Mouse (Mus musculus): ENCODE data around the gene Srpk1. TPM values are rescaled to one million over a fixed set of nuclear protein-coding genes. Genes with fewer than 3 reads are reported as not detected.

The Srpk1 gene
- total and polyA plus RNA-seq, 3 experiments = 119 to 211 (median 125) TPM

- H3K36me3 ChIP-seq (ENCODE audit: control insufficient read depth in 1 of 2, insufficient read depth in 2 of 2, low read length in 2 of 2) = peaks cover 0 to 17% of the 10 kb centered on the region in 2 experiments; a peak in 2 of 4 replicates
- no peaks in the 10 kb centered on the region for H3K27me3 ChIP-seq (ENCODE audit: control insufficient read depth in 1 of 2, insufficient read depth in 2 of 2, low read length in 2 of 2)
- no peak overlapping the region for H3K4me3 ChIP-seq (ENCODE audit: control insufficient read depth in 1 of 2, insufficient read depth in 1 of 2, low read depth in 2 of 2, low read length in 2 of 2)
- H3K9ac ChIP-seq (ENCODE audit: control insufficient read depth, low read depth, low read length, poor library complexity, severe bottlenecking) = no peak overlapping the region
- no peak overlapping the region for H3K27ac ChIP-seq (ENCODE audit: control insufficient read depth, low read depth, low read length)
- H3K79me2 ChIP-seq (ENCODE audit: control insufficient read depth, insufficient read depth, low read length, poor library complexity) = no peaks in the 10 kb centered on the region
- no peak for DNase-seq (ENCODE audit: low read depth, low spot score)
- no peak for TF ChIP-seq TAL1 (IDR thresholded peaks at IDR 0.05; ENCODE audit: low read length)
- H3K4me1 ChIP-seq (ENCODE audit: control insufficient read depth in 1 of 2, insufficient read depth in 2 of 2, low read length in 2 of 2) = peaks cover 10 to 12% of the 10 kb centered on the region in 2 experiments
- H3K9me3 ChIP-seq (replicated peaks; ENCODE audit: insufficient read depth, low read length) = no peaks in the 10 kb centered on the region
Observed at GRCm38 (mm10) chr17:28644112-28644511, 21.6 kb upstream of the Srpk1 start.

DNA sequence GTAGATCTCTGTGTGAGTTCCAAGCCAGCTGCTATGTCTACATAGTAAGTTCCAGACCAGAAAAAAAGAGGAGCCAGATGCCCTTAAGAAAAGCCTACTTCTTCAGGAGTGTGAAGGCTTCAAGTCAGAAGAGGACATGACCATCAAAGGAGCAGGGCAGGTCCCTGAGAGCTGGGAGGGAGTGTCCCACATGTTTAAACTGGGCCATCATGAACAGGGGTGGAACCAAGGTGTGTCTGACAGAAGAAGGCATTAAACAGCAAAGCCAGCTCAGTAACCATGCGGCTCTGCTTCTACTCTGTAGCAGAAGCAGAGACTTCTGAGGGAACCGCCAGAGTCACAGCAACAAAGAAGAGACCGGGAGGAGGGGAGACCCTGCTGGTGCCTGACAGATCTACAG is 21.2 kb upstream of the Srpk1 start:
- H3K27me3 ChIP-seq (ENCODE audit: control insufficient read depth in 1 of 2, insufficient read depth in 2 of 2, low read length in 2 of 2) = no peaks in the 10 kb centered on the region
- no peak overlapping the region for H3K27ac ChIP-seq (ENCODE audit: control insufficient read depth, low read depth, low read length)
- no peaks in the 10 kb centered on the region for H3K79me2 ChIP-seq (ENCODE audit: control insufficient read depth, insufficient read depth, low read length, poor library complexity)
- no peaks in the 10 kb centered on the region for H3K9me3 ChIP-seq (replicated peaks; ENCODE audit: insufficient read depth, low read length)
- TF ChIP-seq ELF1 (IDR thresholded peaks at IDR 0.05; ENCODE audit: low read depth, low read length) = no peak
- TF ChIP-seq CHD2 (IDR thresholded peaks at IDR 0.05; ENCODE audit: low read length) = no peak
- no peak for TF ChIP-seq POLR2A (IDR thresholded peaks at IDR 0.05; ENCODE audit: control insufficient read depth in 1 of 2, insufficient read depth in 1 of 2, low read depth in 1 of 2, low read length in 2 of 2, poor library complexity in 1 of 2)
- TF ChIP-seq POLR2AphosphoS5 (IDR thresholded peaks at IDR 0.05; ENCODE audit: borderline replicate concordance, low read depth, low read length) = no peak
- TF ChIP-seq KAT2A (conservative IDR thresholded peaks at IDR 0.05; ENCODE audit: low read depth, low read length) = no peak
- TF ChIP-seq ZNF384 (IDR thresholded peaks at IDR 0.05; ENCODE audit: low read depth, low read length) = no peak
- no peak for TF ChIP-seq TBP (IDR thresholded peaks at IDR 0.05; ENCODE audit: low read depth, low read length)
- TF ChIP-seq CHD1 (IDR thresholded peaks at IDR 0.05; ENCODE audit: low read depth, low read length) = no peak
- no peak for TF ChIP-seq BHLHE40 (IDR thresholded peaks at IDR 0.05; ENCODE audit: borderline replicate concordance, low read depth, low read length)
- TF ChIP-seq EP300 (IDR thresholded peaks at IDR 0.05; ENCODE audit: low read depth in 1 of 2, low read length in 2 of 2) = no peak
- no peak for TF ChIP-seq E2F4 (IDR thresholded peaks at IDR 0.05; ENCODE audit: borderline replicate concordance, low read depth, low read length)
- no peak for TF ChIP-seq NELFE (IDR thresholded peaks at IDR 0.05; ENCODE audit: low read depth, low read length)
- no peak for TF ChIP-seq MXI1 (IDR thresholded peaks at IDR 0.05; ENCODE audit: low read depth, low read length)
- TF ChIP-seq TAL1 (IDR thresholded peaks at IDR 0.05; ENCODE audit: low read length) = no peak
- H3K36me3 ChIP-seq (ENCODE audit: control insufficient read depth in 1 of 2, insufficient read depth in 2 of 2, low read length in 2 of 2) = peaks cover 0 to 21% of the 10 kb centered on the region in 2 experiments; a peak in 2 of 4 replicates
- DNase-seq (ENCODE audit: low read depth, low spot score) = no peak
- H3K4me3 ChIP-seq (ENCODE audit: control insufficient read depth in 1 of 2, insufficient read depth in 1 of 2, low read depth in 2 of 2, low read length in 2 of 2) = no peak overlapping the region
- no peak overlapping the region for H3K9ac ChIP-seq (ENCODE audit: control insufficient read depth, low read depth, low read length, poor library complexity, severe bottlenecking)
- H3K4me1 ChIP-seq (ENCODE audit: control insufficient read depth in 1 of 2, insufficient read depth in 2 of 2, low read length in 2 of 2) = peaks cover 14 to 16% of the 10 kb centered on the region in 2 experiments

DNA sequence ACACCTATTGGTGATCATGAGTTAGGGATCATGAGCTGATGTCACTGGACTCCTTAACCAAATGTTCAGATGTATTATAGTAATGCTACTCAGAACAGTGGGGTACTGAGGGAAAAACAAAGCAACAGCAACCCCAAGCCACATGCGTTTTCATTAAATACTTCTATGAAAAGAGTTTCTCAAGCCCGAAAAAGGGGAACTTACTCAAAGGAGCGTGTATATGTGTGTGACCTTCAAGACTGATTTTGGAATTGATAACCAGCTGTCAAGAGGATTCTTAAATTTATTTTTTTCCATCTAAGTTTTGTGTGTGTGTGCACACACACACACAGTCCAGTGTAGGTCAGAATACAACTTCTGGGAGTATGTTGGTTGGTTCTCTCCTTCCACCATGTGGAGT is 17.6 kb upstream of the Srpk1 start:
- Histone ChIP-seq H3K36me3 (ENCODE audit: control insufficient read depth in 1 of 2, insufficient read depth in 2 of 2, low read length in 2 of 2) (peaks cover 0 to 51% of the 10 kb centered on the region in 2 experiments; a peak in 2 of 4 replicates), H3K4me1 (ENCODE audit: control insufficient read depth in 1 of 2, insufficient read depth in 2 of 2, low read length in 2 of 2) (peaks cover 41 to 49% of the 10 kb centered on the region in 2 experiments), H3K4me3 (ENCODE audit: control insufficient read depth in 1 of 2, insufficient read depth in 1 of 2, low read depth in 2 of 2, low read length in 2 of 2) (peak overlapping the region in 1 of 2 experiments; percentile 9; a peak in 1 of 4 replicates), H3K27ac (ENCODE audit: control insufficient read depth, low read depth, low read length) (peak overlapping the region; percentile 59), H3K79me2 (ENCODE audit: control insufficient read depth, insufficient read depth, low read length, poor library complexity) (no peaks in the 10 kb centered on the region), H3K9me3 (replicated peaks; ENCODE audit: insufficient read depth, low read length) (no peaks in the 10 kb centered on the region), H3K27me3 (ENCODE audit: control insufficient read depth in 1 of 2, insufficient read depth in 2 of 2, low read length in 2 of 2) (no peaks in the 10 kb centered on the region), H3K9ac (ENCODE audit: control insufficient read depth, low read depth, low read length, poor library complexity, severe bottlenecking) (peak overlapping the region; percentile 32; the same call in 1 of the 2 replicates)
- DNase-seq (ENCODE audit: low read depth, low spot score) = peak; percentile 86
- TF ChIP-seq ZNF384 (IDR thresholded peaks at IDR 0.05; ENCODE audit: low read depth, low read length) (peak; percentile 64), GATA1 (IDR thresholded peaks at IDR 0.05; ENCODE audit: low read depth, low read length) (peak; percentile 86), ZKSCAN1 (IDR thresholded peaks at IDR 0.05; ENCODE audit: low read depth, low read length) (no peak), MXI1 (IDR thresholded peaks at IDR 0.05; ENCODE audit: low read depth, low read length) (peak; percentile 81), POLR2AphosphoS2 (IDR thresholded peaks at IDR 0.05; ENCODE audit: low read length) (no peak), SIN3A (IDR thresholded peaks at IDR 0.05; ENCODE audit: low read length) (peak; percentile 81), ETS1 (IDR thresholded peaks at IDR 0.05; ENCODE audit: low read depth, low read length) (peak; percentile 74), GABPA (IDR thresholded peaks at IDR 0.05; ENCODE audit: low read depth, low read length) (no peak), MAX (IDR thresholded peaks at IDR 0.05; ENCODE audit: low read length) (peak; percentile 82), NELFE (IDR thresholded peaks at IDR 0.05; ENCODE audit: low read depth, low read length) (no peak), MYC (IDR thresholded peaks at IDR 0.05; ENCODE audit: low read depth, low read length) (peak; percentile 81; the same call in 1 of the 2 replicates), ZC3H11A (IDR thresholded peaks at IDR 0.05; ENCODE audit: low read depth, low read length) (no peak), BHLHE40 (IDR thresholded peaks at IDR 0.05; ENCODE audit: borderline replicate concordance, low read depth, low read length) (peak; percentile 61; the same call in 1 of the 2 replicates), USF1 (IDR thresholded peaks at IDR 0.05; ENCODE audit: low read depth, low read length) (0 out of 2 replicates have a peak, but pooled peaks have one; percentile 8), EP300 (IDR thresholded peaks at IDR 0.05; ENCODE audit: low read depth in 1 of 2, low read length in 2 of 2) (peak; percentile 41 to 75; a peak in 3 of 4 replicates), RCOR1 (IDR thresholded peaks at IDR 0.05; ENCODE audit: low read depth, low read length) (0 out of 2 replicates have a peak, but pooled peaks have one; percentile 45), E2F4 (IDR thresholded peaks at IDR 0.05; ENCODE audit: borderline replicate concordance, low read depth, low read length) (no peak)

Measured in MEL (cell line).